Mouse (Mus musculus) megakaryocyte, embryonic 14.5 days (primary cell): ENCODE results near the gene Ctrc.

ENCODE experiments used
- FLI1 ChIP-seq: IDR thresholded peaks from 2 replicates; pipeline ENCODE4 v1.6.1; 2012; ENCODE audit warnings: low read length, inconsistent platforms, mixed read lengths
- GATA1 ChIP-seq: IDR thresholded peaks from 3 replicates; pipeline ENCODE4 v1.6.1; 2012; ENCODE audit warnings: mixed read lengths, low read length, inconsistent platforms, borderline replicate concordance

DNA sequence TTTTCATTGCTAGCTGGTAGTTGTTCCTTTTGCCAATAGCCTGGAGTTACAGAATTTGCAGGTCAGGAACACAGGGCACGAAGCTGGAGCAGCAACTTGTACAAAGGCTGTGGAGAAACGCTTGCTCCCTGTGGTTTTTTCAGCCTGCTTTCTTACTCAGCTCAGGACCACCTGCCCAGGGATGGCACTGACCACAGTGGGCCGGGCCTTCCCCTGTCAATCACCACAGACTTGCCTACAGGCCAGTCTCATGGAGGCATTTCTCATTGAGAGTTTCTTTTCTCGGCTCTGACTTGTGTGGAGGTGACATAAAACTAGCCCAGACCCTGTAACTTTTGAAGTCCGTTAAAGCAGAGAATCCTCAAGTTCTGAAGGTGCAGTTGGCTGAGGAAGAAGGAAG, 48.6 kb downstream of the Ctrc start:
- TF ChIP-seq GATA1 = no peak
- no peak for TF ChIP-seq FLI1
